In the genomic region with DNA sequence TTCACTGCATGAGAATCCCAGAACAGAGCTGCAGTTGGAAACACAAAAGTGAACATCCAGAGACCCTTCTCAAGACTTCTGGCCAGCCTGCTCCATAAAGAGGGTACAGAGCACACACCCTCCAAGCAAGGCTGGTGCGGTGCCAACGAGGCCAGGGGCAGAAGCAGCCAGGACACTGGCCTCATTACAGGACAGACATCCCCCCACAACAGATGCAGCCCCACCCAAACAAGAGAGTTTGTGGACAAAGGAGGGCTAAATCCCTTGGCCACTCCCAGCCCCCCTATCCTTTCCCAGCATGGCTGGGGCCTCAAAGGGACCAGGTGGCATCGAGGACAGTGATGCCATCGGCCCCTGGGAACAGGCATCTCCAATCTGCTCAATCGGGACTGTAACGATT, we compare ENCODE assay signal across 31 mouse cellular contexts. TPM values are rescaled to one million over a fixed set of nuclear protein-coding genes. Genes with fewer than 3 reads are reported as not detected.
"Had no signal": no experiment of that assay in that cellular context is flagged by ENCODE, and none has a peak within 500 bp of the region (broad histone marks: within the 10 kb centered on the region; RNA-seq: fewer than 3 reads in every experiment).

No protein-coding gene starts in this region.

- H3K36me3 ChIP-seq: limb, embryonic 12.5 days; limb, embryonic 15.5 days had no signal

- H3K27ac ChIP-seq: kidney, postnatal 0 days; layer of hippocampus, adult 2 months; left cerebral cortex, adult 2 months; limb, embryonic 12.5 days; limb, embryonic 15.5 days; liver, embryonic 14.5 days; macrophage; stomach, postnatal 0 days had no signal

- ATAC-seq: liver, postnatal 0 days; lung, postnatal 0 days had no signal

- H3K4me3 ChIP-seq: layer of hippocampus, adult 2 months; left cerebral cortex, adult 2 months; limb, embryonic 12.5 days; limb, embryonic 15.5 days had no signal

- H3K4me1 ChIP-seq: limb, embryonic 12.5 days; limb, embryonic 15.5 days had no signal

- DNase-seq: kidney, adult 2 months; kidney, postnatal 25 days; layer of hippocampus, adult 9-11 months; liver, postnatal 0 days; lung, embryonic 14.5 days; midbrain, embryonic 14.5 days; right cerebral cortex, adult 18-20 months; right cerebral cortex, postnatal 14 days; right cerebral cortex, postnatal 4 days; thymus, adult 2 months; thymus, postnatal 14 days; thymus, postnatal 4 days had no signal

- H3K9ac ChIP-seq: limb, embryonic 12.5 days; limb, embryonic 15.5 days; liver, embryonic 14.5 days; liver, postnatal 0 days; lung, embryonic 14.5 days had no signal

- H3K9me3 ChIP-seq: limb, embryonic 12.5 days; limb, embryonic 15.5 days had no signal

- H3K4me2 ChIP-seq: limb, embryonic 12.5 days; limb, embryonic 15.5 days; liver, embryonic 11.5 days; lung, embryonic 14.5 days had no signal

RNA-seq across cellular contexts. Expression of gene Ptf1a, which starts 22.4 kb away (rescaled TPM):
- total RNA-seq: layer of hippocampus, adult 2 months; layer of hippocampus, postnatal 25 days; left cerebral cortex, adult 2 months; left cerebral cortex, postnatal 10 days; left cerebral cortex, postnatal 36 days; megakaryocyte, adult 5-6 weeks; neutrophil, adult 5-6 weeks had no signal
- polyA plus RNA-seq: kidney, adult 2 months; kidney, embryonic 14.5 days; kidney, postnatal 0 days; large intestine, adult 2 months; limb, embryonic 12.5 days; limb, embryonic 15.5 days; liver, embryonic 11.5 days; liver, embryonic 14.5 days; liver, postnatal 0 days; lung, embryonic 14.5 days; lung, postnatal 0 days; macrophage; midbrain, postnatal 0 days; stomach, embryonic 14.5 days had no signal
